Mouse (Mus musculus) bone marrow, adult 2 months (tissue): ENCODE measurements around the gene Hnrnpa2b1.

Experiments
- CTCF ChIP-seq: fragments of 200-500 bp; IDR thresholded peaks from 2 replicates; pipeline ENCODE4 v1.5.1; 2011; ENCODE audit warnings: low read length, control low read depth; ENCODE audit not compliant: control insufficient read depth, insufficient read depth
- POLR2A ChIP-seq: fragments of 200-500 bp; IDR thresholded peaks from 2 replicates; pipeline ENCODE4 v1.6.1; 2011; ENCODE audit warnings: low read depth, mild to moderate bottlenecking, control low read depth, low read length, borderline replicate concordance; ENCODE audit not compliant: control insufficient read depth

DNA sequence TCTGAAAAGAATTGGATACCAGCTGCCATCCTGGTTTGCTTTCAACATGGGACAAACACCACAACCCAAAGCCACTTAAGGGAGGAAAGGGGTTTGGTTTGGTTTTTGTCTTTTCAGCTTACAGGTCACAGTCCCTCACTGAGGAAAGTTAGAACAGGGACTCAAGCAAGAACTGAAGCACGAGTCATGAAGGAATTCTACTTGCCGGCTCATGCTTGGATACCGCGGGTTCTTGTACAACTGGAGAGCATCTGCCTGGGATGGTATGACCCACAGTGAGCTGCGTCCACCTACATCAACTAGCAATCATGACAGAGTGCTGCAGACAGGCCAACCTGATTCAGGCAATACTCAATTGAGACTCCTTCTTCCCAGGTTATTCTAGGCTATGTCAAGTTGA lies 17.0 kb upstream of the Hnrnpa2b1 start:
- TF ChIP-seq POLR2A (no peak), CTCF (no peak)
